ENCODE assay signal across 8 mouse cellular contexts in the genomic region with DNA sequence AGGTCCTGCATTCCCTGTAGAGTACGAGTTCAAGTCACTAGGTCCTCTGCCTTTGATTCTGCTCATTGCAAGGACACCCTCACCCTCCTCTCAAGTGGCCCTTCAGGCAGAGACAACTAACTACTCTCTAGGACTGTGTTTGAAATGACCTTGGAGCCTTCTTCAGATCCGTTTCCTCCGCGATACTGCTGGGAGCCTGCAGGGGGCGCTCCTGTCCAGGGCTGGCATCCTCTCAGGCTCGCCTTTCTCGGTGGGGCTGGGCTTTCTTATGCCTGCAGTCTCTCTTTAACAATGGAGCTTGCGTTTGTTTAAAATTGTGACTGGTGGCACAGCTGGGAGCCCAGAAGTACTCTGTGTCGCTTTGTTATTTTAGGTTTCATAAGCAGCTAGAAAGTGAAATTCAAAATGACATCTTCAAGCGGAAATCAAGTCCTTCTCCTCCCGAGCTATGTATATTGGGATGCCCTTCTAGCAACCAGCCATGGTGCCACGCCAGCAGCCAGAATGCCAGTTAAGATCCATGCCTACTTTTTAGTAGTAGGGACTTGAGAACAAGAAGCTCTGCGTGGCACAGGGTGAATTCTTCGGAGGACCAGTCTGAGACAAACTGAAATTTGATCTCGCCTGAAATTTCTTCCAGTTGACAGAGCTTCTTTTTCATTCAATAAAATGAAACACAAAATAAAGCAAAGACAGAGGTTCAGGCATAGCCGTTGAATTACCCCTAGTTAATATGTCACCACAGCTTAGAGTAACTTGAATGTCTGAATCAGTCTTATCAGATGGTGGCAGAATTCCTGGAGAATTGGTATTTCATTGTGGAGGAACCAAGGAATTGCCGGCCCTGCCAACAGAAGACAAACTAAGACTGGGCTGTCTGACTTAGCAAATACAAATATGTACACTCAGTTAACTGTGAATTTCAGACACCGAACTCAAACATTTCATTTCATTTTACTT. TPM values are rescaled to one million over a fixed set of nuclear protein-coding genes. Genes with fewer than 3 reads are reported as not detected.
DNase-seq lines count a peak whose midpoint lies in the region; ATAC-seq and TF ChIP-seq lines count a peak whose summit lies in the region.

No protein-coding gene starts in this region.

- H3K36me3 ChIP-seq in embryonic facial prominence, embryonic 12.5 days: no peaks in the 10 kb centered on the region
- no peaks in the 10 kb centered on the region for H3K36me3 ChIP-seq in heart, adult 2 months (ENCODE audit: control insufficient read depth, insufficient read depth, low read length)
- H3K36me3 ChIP-seq in limb, embryonic 12.5 days: no peaks in the 10 kb centered on the region
- H3K36me3 ChIP-seq in midbrain, embryonic 15.5 days (replicated peaks): no peaks in the 10 kb centered on the region

- peak; percentile 76; the same call in 1 of the 2 replicates for TF ChIP-seq EP300 in heart, adult 2 months (IDR thresholded peaks at IDR 0.05; ENCODE audit: insufficient read depth, low read depth, low read length)

- H3K4me1 ChIP-seq in embryonic facial prominence, embryonic 12.5 days: no peaks in the 10 kb centered on the region
- H3K4me1 ChIP-seq in heart, adult 2 months (ENCODE audit: control insufficient read depth, insufficient read depth, low read length): peaks cover 3% of the 10 kb centered on the region
- no peaks in the 10 kb centered on the region for H3K4me1 ChIP-seq in limb, embryonic 12.5 days (replicated peaks)
- peaks cover 5% of the 10 kb centered on the region; the same call in 1 of the 2 replicates for H3K4me1 ChIP-seq in midbrain, embryonic 15.5 days

- no peaks in the 10 kb centered on the region for H3K79me2 ChIP-seq in heart, adult 2 months (replicated peaks; ENCODE audit: control insufficient read depth, insufficient read depth, low read length)

- peak; percentile 72 for DNase-seq in 3134 (ENCODE audit: extremely low read depth, insufficient read length, low spot score)
- DNase-seq in adrenal gland, postnatal 36 days: peak; percentile 92 to 93
- DNase-seq in heart, adult 2 months: peak; percentile 83 to 90
- peak; percentile 73 to 88 for DNase-seq in kidney, adult 8-10 months
- DNase-seq in spleen, adult 18-20 months: peak; percentile 14 to 73

- no peak for TF ChIP-seq POLR2A in heart, adult 2 months (IDR thresholded peaks at IDR 0.05; ENCODE audit: insufficient read depth, low read depth, low read length)

- 0 out of 2 replicates have a peak overlapping the region, but pooled peaks have one; percentile 58 for H3K27ac ChIP-seq in embryonic facial prominence, embryonic 12.5 days
- no peak overlapping the region; the same call in 1 of the 2 replicates for H3K27ac ChIP-seq in heart, adult 2 months
- H3K27ac ChIP-seq in limb, embryonic 12.5 days: no peak overlapping the region
- peak overlapping the region; percentile 60 for H3K27ac ChIP-seq in midbrain, embryonic 15.5 days

- H3K9ac ChIP-seq in embryonic facial prominence, embryonic 12.5 days: no peak overlapping the region
- H3K9ac ChIP-seq in heart, adult 2 months (ENCODE audit: low read depth, low read length): no peak overlapping the region; the same call in 1 of the 2 replicates
- H3K9ac ChIP-seq in limb, embryonic 12.5 days (replicated peaks): no peak overlapping the region
- H3K9ac ChIP-seq in midbrain, embryonic 15.5 days: no peak overlapping the region

- ATAC-seq in embryonic facial prominence, embryonic 12.5 days (ENCODE audit: insufficient number of reproducible peaks, insufficient read depth, low FRiP score, low TSS enrichment): peak; percentile 64; the same call in 1 of the 2 replicates
- ATAC-seq in limb, embryonic 12.5 days (ENCODE audit: insufficient number of reproducible peaks, insufficient read depth, low FRiP score, low TSS enrichment, low read depth): no peak
- ATAC-seq in midbrain, embryonic 15.5 days (replicated peaks): peak; percentile 74

- WGBS in embryonic facial prominence, embryonic 12.5 days: 21% methylated on average over 18 of the region's 18 CpGs
- 24% methylated on average over 18 of the region's 18 CpGs for WGBS in heart, adult 2 months
- 32% methylated on average over 18 of the region's 18 CpGs for WGBS in limb, embryonic 12.5 days
- WGBS in midbrain, embryonic 15.5 days: 27% methylated on average over 18 of the region's 18 CpGs

- no peaks in the 10 kb centered on the region for H3K9me3 ChIP-seq in embryonic facial prominence, embryonic 12.5 days
- H3K9me3 ChIP-seq in limb, embryonic 12.5 days: no peaks in the 10 kb centered on the region
- H3K9me3 ChIP-seq in midbrain, embryonic 15.5 days: no peaks in the 10 kb centered on the region

- TF ChIP-seq CTCF in heart, adult 2 months (IDR thresholded peaks at IDR 0.05): no peak

- H3K27me3 ChIP-seq in embryonic facial prominence, embryonic 12.5 days: no peaks in the 10 kb centered on the region
- no peaks in the 10 kb centered on the region for H3K27me3 ChIP-seq in heart, adult 2 months (ENCODE audit: control insufficient read depth, insufficient read depth, low read length)
- no peaks in the 10 kb centered on the region for H3K27me3 ChIP-seq in limb, embryonic 12.5 days
- no peaks in the 10 kb centered on the region for H3K27me3 ChIP-seq in midbrain, embryonic 15.5 days (replicated peaks)

- intact Hi-C loops in heart, adult 2 months (cut with DNase I): loop anchor here (5.0 kb wide), 2 partner anchors 293 to 328 kb away; partner anchors contain the start of gene Mrps10

- no peak overlapping the region for H3K4me3 ChIP-seq in embryonic facial prominence, embryonic 12.5 days
- H3K4me3 ChIP-seq in heart, adult 2 months: peak overlapping the region; percentile 13; the same call in 1 of the 2 replicates
- no peak overlapping the region for H3K4me3 ChIP-seq in limb, embryonic 12.5 days (replicated peaks)
- H3K4me3 ChIP-seq in midbrain, embryonic 15.5 days: no peak overlapping the region

- H3K4me2 ChIP-seq in embryonic facial prominence, embryonic 12.5 days (replicated peaks): peak overlapping the region; percentile 38
- peak overlapping the region; percentile 25 for H3K4me2 ChIP-seq in limb, embryonic 12.5 days
- peak overlapping the region; percentile 30 for H3K4me2 ChIP-seq in midbrain, embryonic 15.5 days

RNA-seq across cellular contexts. Expression of gene Ubr2, which starts 28.8 kb away (rescaled TPM):
- 10 to 100 TPM; 71.2 to 83.7 TPM for total RNA-seq in adrenal gland, postnatal 36 days (2021)
- 21.1 and 22.8 TPM in 2 replicates for polyA plus RNA-seq in embryonic facial prominence, embryonic 12.5 days (2016; fragmentation: Nextera tagmentation; extraction: Ambion mirVana)
- 10 to 100 TPM; 63.9 to 86.1 TPM for total RNA-seq in heart, adult 2 months (2021)
- 29.8 and 46.1 TPM in 2 replicates for polyA plus RNA-seq in heart, adult 2 months (2012; rRNA removed)
- 22.2 and 22.9 TPM in 2 replicates for polyA plus RNA-seq in limb, embryonic 12.5 days (2016; fragmentation: Nextera tagmentation; extraction: Ambion mirVana)
- 17.0 and 18.3 TPM in 2 replicates for polyA plus RNA-seq in midbrain, embryonic 15.5 days (2015; fragmentation: Nextera tagmentation; extraction: Ambion mirVana)

Comparison
In these comparisons a context has a peak if more than half of its experiments do, and no peak if none do; other contexts are left out.
1. H3K27ac ChIP-seq: peak in embryonic facial prominence, embryonic 12.5 days (single experiment) and midbrain, embryonic 15.5 days (single experiment); none in heart, adult 2 months (single experiment) and limb, embryonic 12.5 days (single experiment).
2. Peak in every context shown above with its lines, with median percentiles within 50 percentile points of each other: DNase-seq and H3K4me2 ChIP-seq.